Mouse (Mus musculus): Measurements from ENCODE around the gene Slc1a2. TPM values are rescaled to one million over a fixed set of nuclear protein-coding genes. Genes with fewer than 3 reads are reported as not detected.

Gene Slc1a2
- polyA plus RNA-seq, 1 experiment from 2014 or later, result 22.3 TPM

DNA sequence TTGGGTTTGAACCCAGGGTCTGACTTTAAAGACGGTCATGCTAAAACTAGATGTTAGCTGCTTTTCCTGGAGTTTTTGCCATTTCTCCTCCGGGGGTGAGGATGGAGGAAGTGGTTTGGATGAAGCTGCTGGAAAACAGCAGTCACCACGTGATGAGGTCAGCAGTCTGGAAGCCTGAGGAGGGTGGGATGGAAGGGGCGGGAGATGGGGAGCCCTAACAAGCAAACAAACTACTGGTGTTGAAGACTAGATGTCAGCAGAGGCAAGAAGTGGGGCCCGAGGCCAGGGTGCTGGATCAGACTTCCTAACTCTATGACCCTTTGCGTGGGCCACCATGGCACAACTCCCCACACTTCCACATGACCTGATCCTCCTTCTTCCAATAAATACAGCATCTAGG is 146.8 kb downstream of the Slc1a2 start:
- no peak overlapping the region for H3K4me3 ChIP-seq (replicated peaks)
- H3K9me3 ChIP-seq (replicated peaks), result no peaks in the 10 kb centered on the region
- H3K27me3 ChIP-seq (replicated peaks), result no peaks in the 10 kb centered on the region
- H3K9ac ChIP-seq (replicated peaks), result no peak overlapping the region
- H3K36me3 ChIP-seq, result no peaks in the 10 kb centered on the region
- H3K27ac ChIP-seq (replicated peaks), result no peak overlapping the region
- 87% methylated on average over 6 of the region's 6 CpGs for WGBS
- no peak for ATAC-seq (ENCODE audit: low FRiP score)
- no peaks in the 10 kb centered on the region for H3K4me1 ChIP-seq
- no peak overlapping the region for H3K4me2 ChIP-seq

DNA sequence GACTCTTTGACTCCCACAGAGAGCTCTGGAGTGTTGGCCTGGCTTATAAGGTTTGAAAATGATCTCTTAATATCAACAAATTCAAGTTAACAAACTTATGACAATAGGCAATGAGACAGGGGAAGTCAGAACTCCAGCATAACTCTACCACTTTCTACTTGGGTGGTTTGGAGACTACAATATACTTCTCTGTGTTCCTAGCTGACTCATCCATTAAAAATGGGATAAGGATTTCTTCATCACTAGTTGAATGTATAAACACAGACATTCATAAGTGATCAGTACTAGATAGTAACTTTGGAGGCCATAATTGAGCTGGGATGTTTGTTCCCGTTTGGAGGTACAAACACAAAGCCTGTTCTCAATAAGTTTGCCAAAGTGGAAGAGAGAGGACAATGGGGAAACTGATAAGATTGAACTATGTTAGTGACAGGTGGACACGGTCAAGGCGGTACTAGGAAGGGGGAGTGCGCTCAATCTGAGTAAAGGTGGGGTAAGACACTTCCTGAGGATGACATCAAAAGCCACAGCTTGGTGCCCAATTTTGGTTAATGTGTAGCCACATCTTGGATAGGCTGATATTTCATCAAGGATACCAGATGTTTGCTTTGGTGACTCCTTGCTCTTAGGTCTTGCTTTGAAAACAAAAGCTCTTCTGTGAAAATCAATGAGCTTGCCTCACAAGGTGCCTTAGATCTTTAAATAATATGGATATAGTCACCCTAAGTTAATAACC is 147.5 kb downstream of the Slc1a2 start:
- H3K36me3 ChIP-seq, result no peaks in the 10 kb centered on the region
- H3K27ac ChIP-seq (replicated peaks), result no peak overlapping the region
- no peak overlapping the region for H3K9ac ChIP-seq (replicated peaks)
- no peak overlapping the region for H3K4me2 ChIP-seq
- H3K27me3 ChIP-seq (replicated peaks), result no peaks in the 10 kb centered on the region
- no peak overlapping the region for H3K4me3 ChIP-seq (replicated peaks)
- 89% methylated on average over 4 of the region's 4 CpGs for WGBS
- no peaks in the 10 kb centered on the region for H3K9me3 ChIP-seq (replicated peaks)
- no peak for ATAC-seq (ENCODE audit: low FRiP score)
- no peaks in the 10 kb centered on the region for H3K4me1 ChIP-seq

DNA sequence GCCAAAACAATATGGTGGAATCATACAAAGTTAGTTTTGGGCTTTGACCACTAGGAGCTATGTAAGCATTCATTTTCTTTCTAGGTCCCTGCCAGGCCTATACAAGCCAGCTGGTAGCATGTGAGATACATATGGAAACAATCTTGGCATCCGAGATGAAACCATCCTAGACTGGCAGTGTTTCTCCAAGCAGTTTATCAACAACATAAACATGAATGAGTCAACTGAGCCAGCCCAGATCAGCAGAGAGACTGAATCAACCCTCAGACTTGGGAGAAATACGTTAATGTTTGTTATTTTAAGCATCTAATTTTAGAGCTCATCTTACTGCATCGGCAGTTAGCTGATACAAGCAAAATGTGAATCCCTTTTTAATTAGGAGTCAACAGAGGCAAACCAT is 149.2 kb downstream of the Slc1a2 start:
- Histone ChIP-seq H3K27ac (replicated peaks) (no peak overlapping the region), H3K9ac (replicated peaks) (no peak overlapping the region), H3K36me3 (no peaks in the 10 kb centered on the region), H3K4me1 (no peaks in the 10 kb centered on the region), H3K9me3 (replicated peaks) (no peaks in the 10 kb centered on the region), H3K27me3 (replicated peaks) (no peaks in the 10 kb centered on the region), H3K4me3 (replicated peaks) (no peak overlapping the region), H3K4me2 (no peak overlapping the region)
- 58% methylated on average over 3 of the region's 3 CpGs for WGBS
- ATAC-seq (ENCODE audit: low FRiP score), result no peak

- H3K36me3 ChIP-seq, result no peaks in the 10 kb centered on the region
- H3K4me3 ChIP-seq (replicated peaks), result no peak overlapping the region
- no peak overlapping the region for H3K9ac ChIP-seq (replicated peaks)
- H3K9me3 ChIP-seq (replicated peaks), result no peaks in the 10 kb centered on the region
- H3K4me1 ChIP-seq, result no peaks in the 10 kb centered on the region
- WGBS, result 94% methylated on average over 1 of the region's 1 CpGs
- H3K27me3 ChIP-seq (replicated peaks), result no peaks in the 10 kb centered on the region
- ATAC-seq (ENCODE audit: low FRiP score), result no peak
- no peak overlapping the region for H3K4me2 ChIP-seq
- H3K27ac ChIP-seq (replicated peaks), result no peak overlapping the region
These were observed 151.0 kb downstream of the Slc1a2 start for GRCm38 (mm10) chr2:102809436-102809835.

GRCm38 (mm10) chr2:102812756-102813155 is 154.3 kb downstream of the Slc1a2 start:
- H3K36me3 ChIP-seq, result no peaks in the 10 kb centered on the region
- no peaks in the 10 kb centered on the region for H3K27me3 ChIP-seq (replicated peaks)
- no peak overlapping the region for H3K4me3 ChIP-seq (replicated peaks)
- H3K4me2 ChIP-seq, result no peak overlapping the region
- H3K4me1 ChIP-seq, result no peaks in the 10 kb centered on the region
- no peak overlapping the region for H3K27ac ChIP-seq (replicated peaks)
- no peak for ATAC-seq (ENCODE audit: low FRiP score)
- no peak overlapping the region for H3K9ac ChIP-seq (replicated peaks)
- 80% methylated on average over 4 of the region's 4 CpGs for WGBS
- no peaks in the 10 kb centered on the region for H3K9me3 ChIP-seq (replicated peaks)

DNA sequence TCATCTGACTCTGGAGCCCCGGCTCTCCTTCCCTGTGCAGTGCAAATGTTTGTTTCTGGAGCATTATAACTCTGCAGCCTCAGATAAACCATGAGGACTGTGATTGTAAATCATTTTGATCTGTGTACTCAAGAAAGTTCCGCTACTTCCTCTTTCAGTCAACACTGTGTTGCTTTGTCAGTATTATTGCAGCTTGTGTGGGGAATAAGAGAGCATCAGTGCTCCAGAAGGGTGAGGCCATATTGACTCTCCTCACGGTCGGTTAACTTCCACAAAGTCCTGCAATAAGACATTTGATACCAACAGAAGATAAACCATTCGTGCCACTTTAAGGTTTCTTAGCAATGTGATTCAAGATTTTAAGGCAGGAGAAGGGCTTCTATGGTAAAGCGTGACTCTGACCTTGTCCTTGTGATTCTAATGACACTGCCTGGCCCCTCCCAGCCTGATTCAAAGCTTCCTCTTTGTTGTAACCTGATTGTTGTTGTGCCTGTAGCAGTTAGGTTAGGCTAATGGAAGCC is 156.9 kb downstream of the Slc1a2 start:
- no peaks in the 10 kb centered on the region for H3K9me3 ChIP-seq (replicated peaks)
- no peak overlapping the region for H3K27ac ChIP-seq (replicated peaks)
- H3K4me3 ChIP-seq (replicated peaks), result no peak overlapping the region
- no peak for ATAC-seq (ENCODE audit: low FRiP score)
- no peak overlapping the region for H3K9ac ChIP-seq (replicated peaks)
- peaks cover 5% of the 10 kb centered on the region for H3K4me1 ChIP-seq
- H3K27me3 ChIP-seq (replicated peaks), result no peaks in the 10 kb centered on the region
- no peak overlapping the region for H3K4me2 ChIP-seq
- H3K36me3 ChIP-seq, result no peaks in the 10 kb centered on the region
- 58% methylated on average over 6 of the region's 6 CpGs for WGBS

DNA sequence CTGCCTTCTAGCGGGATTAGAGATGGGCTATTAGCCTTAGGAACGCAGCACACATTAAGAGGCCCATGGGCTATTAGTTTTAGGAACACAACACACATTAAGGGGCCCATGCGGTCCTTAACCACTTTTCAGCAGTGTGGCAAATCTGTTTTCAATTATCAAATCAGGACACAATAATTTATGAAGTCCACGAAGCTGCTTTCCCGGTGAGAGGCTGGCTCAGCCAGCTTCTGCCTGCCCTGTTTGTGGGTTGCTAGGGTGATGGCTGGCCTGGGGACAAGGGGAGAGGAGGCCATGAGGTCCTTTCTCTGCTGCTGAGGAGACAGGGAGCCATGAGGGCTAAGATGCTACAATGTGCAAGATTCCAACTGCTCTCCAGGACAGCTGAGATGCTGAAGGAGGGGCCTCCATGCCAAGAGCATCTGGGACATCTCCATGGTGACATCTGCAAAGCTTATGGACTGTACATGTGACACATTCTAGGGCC is 161.8 kb downstream of the Slc1a2 start:
- H3K36me3 ChIP-seq, result no peaks in the 10 kb centered on the region
- whole genome bisulfite sequencing, result 19% methylated on average over 5 of the region's 5 CpGs
- peak; percentile 83 for ATAC-seq (ENCODE audit: low FRiP score)
- H3K4me1 ChIP-seq, result peaks cover 12% of the 10 kb centered on the region
- H3K9ac ChIP-seq (replicated peaks), result no peak overlapping the region
- no peaks in the 10 kb centered on the region for H3K9me3 ChIP-seq (replicated peaks)
- H3K27me3 ChIP-seq (replicated peaks), result no peaks in the 10 kb centered on the region
- H3K27ac ChIP-seq (replicated peaks), result 0 out of 2 replicates have a peak overlapping the region, but pooled peaks have one; percentile 14
- no peak overlapping the region for H3K4me3 ChIP-seq (replicated peaks)
- no peak overlapping the region for H3K4me2 ChIP-seq

DNA sequence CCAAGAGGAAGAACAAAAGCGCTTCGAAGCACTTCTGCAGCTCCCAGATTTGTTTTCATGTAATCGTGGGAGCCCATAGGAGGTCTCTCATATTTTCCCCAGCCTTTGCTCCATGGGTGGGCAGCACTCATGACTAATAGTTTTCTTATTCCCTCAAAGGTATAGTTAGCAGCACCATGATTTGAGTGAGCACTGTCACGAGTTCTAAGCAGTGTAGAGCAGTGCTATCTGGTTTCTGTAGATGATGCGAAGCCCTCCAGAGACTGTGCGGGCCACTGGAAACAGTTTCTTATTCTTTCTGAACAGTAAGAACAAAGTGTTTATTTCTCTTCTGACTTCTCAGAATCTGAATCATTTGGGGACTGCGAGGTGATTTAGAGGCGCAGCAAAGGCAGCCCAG is 162.3 kb downstream of the Slc1a2 start:
- Histone ChIP-seq H3K4me3 (replicated peaks) (no peak overlapping the region), H3K4me2 (no peak overlapping the region), H3K9me3 (replicated peaks) (no peaks in the 10 kb centered on the region), H3K27ac (replicated peaks) (0 out of 2 replicates have a peak overlapping the region, but pooled peaks have one; percentile 14), H3K36me3 (no peaks in the 10 kb centered on the region), H3K4me1 (peaks cover 12% of the 10 kb centered on the region), H3K27me3 (replicated peaks) (no peaks in the 10 kb centered on the region), H3K9ac (replicated peaks) (no peak overlapping the region)
- 75% methylated on average over 8 of the region's 8 CpGs for WGBS
- 0 out of 2 replicates have a peak, but pooled peaks have one; percentile 28 for ATAC-seq (ENCODE audit: low FRiP score)

DNA sequence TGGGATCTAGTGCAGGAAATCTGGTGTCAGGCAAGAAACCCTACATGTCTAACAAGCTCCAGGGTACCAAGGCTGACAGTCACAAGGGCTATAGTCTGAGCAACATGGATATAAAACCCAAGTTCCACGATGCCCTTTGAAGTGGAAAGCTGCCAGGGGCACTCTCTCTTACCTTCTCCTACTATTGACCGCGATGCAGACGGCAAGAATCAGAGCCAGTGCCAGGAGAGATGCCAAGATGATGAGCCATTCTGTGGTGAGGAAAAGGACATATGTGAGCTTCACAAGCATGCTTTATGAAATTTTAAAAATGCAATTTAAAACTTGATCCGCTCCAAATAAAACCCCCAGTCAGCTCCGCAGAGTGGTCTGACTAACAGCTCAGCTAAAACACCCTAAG is 163.6 kb downstream of the Slc1a2 start:
- Histone ChIP-seq H3K9me3 (replicated peaks) (no peaks in the 10 kb centered on the region), H3K27me3 (replicated peaks) (no peaks in the 10 kb centered on the region), H3K27ac (replicated peaks) (no peak overlapping the region), H3K4me3 (replicated peaks) (no peak overlapping the region), H3K4me2 (no peak overlapping the region), H3K9ac (replicated peaks) (no peak overlapping the region), H3K36me3 (no peaks in the 10 kb centered on the region), H3K4me1 (peaks cover 12% of the 10 kb centered on the region)
- 88% methylated on average over 6 of the region's 6 CpGs for WGBS
- ATAC-seq (ENCODE audit: low FRiP score), result no peak

DNA sequence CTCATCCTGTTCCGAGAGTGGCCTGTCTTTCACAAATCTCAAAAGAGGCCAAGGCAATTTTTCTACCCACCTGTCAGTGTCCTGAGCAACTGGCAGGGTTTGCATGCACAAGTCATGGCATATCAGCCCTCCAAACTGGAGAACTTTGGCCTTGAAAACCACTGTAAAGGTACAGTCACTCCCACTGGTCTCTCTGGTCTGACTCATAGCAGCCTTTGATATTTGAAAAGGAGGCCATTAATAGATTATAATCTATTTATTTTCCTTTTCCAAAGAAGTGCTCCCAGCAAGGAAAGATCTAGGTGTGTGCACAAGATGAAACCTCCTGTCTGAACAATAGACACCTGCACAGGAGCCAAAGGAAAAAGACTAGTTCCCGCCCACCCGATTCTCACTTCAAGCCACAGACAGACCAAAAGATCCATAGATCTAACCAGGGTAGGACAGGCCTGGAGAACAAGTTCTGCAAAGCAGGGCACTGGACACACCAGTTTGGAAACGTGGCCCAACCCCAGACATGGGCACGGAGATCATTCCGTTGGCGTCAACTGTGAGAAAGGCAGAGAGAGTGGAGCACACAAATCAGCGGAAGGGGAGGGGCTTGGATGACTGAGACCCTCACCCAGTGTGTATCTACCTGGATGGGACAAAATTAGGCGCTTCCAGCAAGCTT is 167.6 kb downstream of the Slc1a2 start:
- H3K36me3 ChIP-seq, result no peaks in the 10 kb centered on the region
- no peak overlapping the region for H3K4me2 ChIP-seq
- H3K4me3 ChIP-seq (replicated peaks), result no peak overlapping the region
- no peak overlapping the region for H3K27ac ChIP-seq (replicated peaks)
- H3K9ac ChIP-seq (replicated peaks), result no peak overlapping the region
- peaks cover under 1% of the 10 kb centered on the region; the same call in 1 of the 2 replicates for H3K4me1 ChIP-seq
- no peaks in the 10 kb centered on the region for H3K27me3 ChIP-seq (replicated peaks)
- WGBS, result 94% methylated on average over 9 of the region's 9 CpGs
- H3K9me3 ChIP-seq (replicated peaks), result no peaks in the 10 kb centered on the region
- ATAC-seq (ENCODE audit: low FRiP score), result no peak

GRCm38 (mm10) chr2:102827841-102828240 is 169.4 kb downstream of the Slc1a2 start:
- ATAC-seq (ENCODE audit: low FRiP score), result no peak
- 50% methylated on average over 1 of the region's 1 CpGs for WGBS

GRCm38 (mm10) chr2:102828381-102828780 is 169.9 kb downstream of the Slc1a2 start:
- Histone ChIP-seq H3K9ac (replicated peaks) (no peak overlapping the region), H3K27ac (replicated peaks) (no peak overlapping the region), H3K9me3 (replicated peaks) (no peaks in the 10 kb centered on the region), H3K4me2 (no peak overlapping the region), H3K4me1 (no peaks in the 10 kb centered on the region), H3K4me3 (replicated peaks) (no peak overlapping the region), H3K36me3 (no peaks in the 10 kb centered on the region), H3K27me3 (replicated peaks) (no peaks in the 10 kb centered on the region)
- ATAC-seq (ENCODE audit: low FRiP score), result no peak
- WGBS, result 49% methylated on average over 7 of the region's 7 CpGs

More at GRCm38 (mm10) chr2:102827841-102828240, 169.4 kb downstream of the Slc1a2 start:
- no peaks in the 10 kb centered on the region for H3K9me3 ChIP-seq (replicated peaks)
- H3K4me1 ChIP-seq, result no peaks in the 10 kb centered on the region
- H3K27ac ChIP-seq (replicated peaks), result no peak overlapping the region
- H3K9ac ChIP-seq (replicated peaks), result no peak overlapping the region
- no peaks in the 10 kb centered on the region for H3K27me3 ChIP-seq (replicated peaks)
- H3K4me3 ChIP-seq (replicated peaks), result no peak overlapping the region
- no peaks in the 10 kb centered on the region for H3K36me3 ChIP-seq
- H3K4me2 ChIP-seq, result no peak overlapping the region

All from neural tube, embryonic 15.5 days (tissue).